Mouse (Mus musculus) heart, postnatal 0 days (tissue): ENCODE measurements at regions not wholly inside any gene's neighbourhood (a gene's known extent, or its start where the extent isn't known, plus 50 kb on each side); places are given as distances from the start of the nearest gene placed in this dataset.

Experiments used
- ATAC-seq: fragments of 200-750 bp; cut with Nextera tagmentation; 2 replicates; pipeline ENCODE4 v1.8.0; 2017; ENCODE audit warnings: low read depth, moderate number of reproducible peaks, moderate library complexity; ENCODE audit not compliant: insufficient read depth
- DNase-seq: peaks from one replicate; pipeline ENCODE4 v3.0.0-alpha.2; 2016; ENCODE audit warnings: low spot score
- H3K27ac ChIP-seq: fragments of 300-500 bp; sonication (generic); 2 replicates; pipeline ENCODE4 v1.5.1; 2014; ENCODE audit warnings: low read depth, mild to moderate bottlenecking
- H3K27me3 ChIP-seq: fragments of 300-500 bp; sonication (generic); 2 replicates; pipeline ENCODE4 v1.6.1; 2014; ENCODE audit warnings: low read length, mixed read lengths; ENCODE audit not compliant: control insufficient read depth, insufficient read depth
- H3K36me3 ChIP-seq: fragments of 300-500 bp; sonication (generic); replicated peaks from 2 replicates; pipeline ENCODE4 v1.6.1; 2014; ENCODE audit warnings: low read length, mixed read lengths; ENCODE audit not compliant: control insufficient read depth, insufficient read depth
- H3K4me1 ChIP-seq: fragments of 300-500 bp; sonication (generic); 2 replicates; pipeline ENCODE4 v1.6.1; 2014; ENCODE audit warnings: antibody characterized with exemption; ENCODE audit not compliant: control insufficient read depth, insufficient read depth
- H3K4me2 ChIP-seq: fragments of 300-500 bp; sonication (generic); 2 replicates; pipeline ENCODE4 v1.6.1; 2014; ENCODE audit warnings: low read depth, mild to moderate bottlenecking, low read length, moderate library complexity
- H3K4me3 ChIP-seq: fragments of 300-500 bp; sonication (generic); 2 replicates; pipeline ENCODE4 v1.5.1; 2014; ENCODE audit warnings: low read depth, low read length
- H3K9ac ChIP-seq: fragments of 300-500 bp; sonication (generic); replicated peaks from 2 replicates; pipeline ENCODE4 v1.6.1; 2014; ENCODE audit warnings: low read depth, low read length, mixed read lengths
- H3K9me3 ChIP-seq: fragments of 300-500 bp; sonication (generic); replicated peaks from 2 replicates; pipeline ENCODE4 v1.6.1; 2016; ENCODE audit warnings: low read length; ENCODE audit not compliant: control insufficient read depth
- CTCF ChIP-seq: IDR thresholded peaks from 2 replicates; pipeline ENCODE4 v1.5.1; 2016; ENCODE audit warnings: antibody characterized with exemption, control low read depth, low read depth
- EP300 ChIP-seq: IDR thresholded peaks from 2 replicates; pipeline ENCODE4 v1.6.1; 2016; ENCODE audit warnings: antibody characterized with exemption, low read depth
- WGBS: fragments of 180-500 bp; shearing (Covaris S2); extraction: QIAGEN DNeasy Blood & Tissue Kit; methylation state at CpG from one replicate; pipeline ENCODE4 v1.1.7; 2014; 5-methylcytosine and 5-hydroxymethylcytosine counted together

- TF ChIP-seq EP300, result no peak
- no peak for TF ChIP-seq CTCF
- Histone ChIP-seq H3K4me1 (no peaks in the 10 kb centered on the region), H3K36me3 (no peaks in the 10 kb centered on the region), H3K27me3 (no peaks in the 10 kb centered on the region), H3K27ac (no peak overlapping the region), H3K9me3 (no peaks in the 10 kb centered on the region), H3K4me3 (no peak overlapping the region), H3K4me2 (no peak overlapping the region), H3K9ac (no peak overlapping the region)
- DNase-seq (no peak), ATAC-seq (no peak)
- WGBS, result 76% methylated on average over 3 of the region's 3 CpGs
Measured at GRCm38 (mm10) chr3:100360019-100360418, 129.1 kb downstream of the Tent5c start.

- Histone ChIP-seq H3K4me3 (peak overlapping the region; percentile 33), H3K27me3 (no peaks in the 10 kb centered on the region), H3K4me2 (peak overlapping the region; percentile 61), H3K4me1 (no peaks in the 10 kb centered on the region), H3K27ac (no peak overlapping the region), H3K9me3 (no peaks in the 10 kb centered on the region), H3K36me3 (no peaks in the 10 kb centered on the region), H3K9ac (no peak overlapping the region; the same call in 1 of the 2 replicates)
- DNase-seq, result peak; percentile 60
- TF ChIP-seq EP300 (no peak), CTCF (peak; percentile 71)
- peak; percentile 55; the same call in 1 of the 2 replicates for ATAC-seq
- 15% methylated on average over 8 of the region's 8 CpGs for WGBS
Measured at GRCm38 (mm10) chr3:100359036-100359435, 130.1 kb downstream of the Tent5c start.

GRCm38 (mm10) chr3:100333478-100333877 lies 155.6 kb downstream of the Tent5c start:
- H3K9ac ChIP-seq, result no peak overlapping the region
- H3K27me3 ChIP-seq, result no peaks in the 10 kb centered on the region
- no peaks in the 10 kb centered on the region for H3K9me3 ChIP-seq
- no peaks in the 10 kb centered on the region for H3K36me3 ChIP-seq
- WGBS, result 66% methylated on average over 2 of the region's 2 CpGs
- H3K27ac ChIP-seq, result no peak overlapping the region
- DNase-seq, result no peak
- no peak for ATAC-seq
- H3K4me1 ChIP-seq, result no peaks in the 10 kb centered on the region
- no peak for TF ChIP-seq EP300
- TF ChIP-seq CTCF, result no peak
- H3K4me3 ChIP-seq, result no peak overlapping the region
- H3K4me2 ChIP-seq, result no peak overlapping the region

GRCm38 (mm10) chr3:100318357-100318756 lies 156.2 kb upstream of the Wdr3 start:
- H3K9ac ChIP-seq, result no peak overlapping the region
- H3K4me2 ChIP-seq, result no peak overlapping the region
- no peaks in the 10 kb centered on the region for H3K36me3 ChIP-seq
- H3K27me3 ChIP-seq, result no peaks in the 10 kb centered on the region
- TF ChIP-seq CTCF, result no peak
- TF ChIP-seq EP300, result no peak
- no peak overlapping the region for H3K4me3 ChIP-seq
- 0 out of 2 replicates have a peak, but pooled peaks cover 3% of the 10 kb centered on the region for H3K9me3 ChIP-seq
- no peak overlapping the region for H3K27ac ChIP-seq
- ATAC-seq (no peak), DNase-seq (no peak)
- no peaks in the 10 kb centered on the region for H3K4me1 ChIP-seq

- no peaks in the 10 kb centered on the region for H3K27me3 ChIP-seq
- H3K9ac ChIP-seq, result no peak overlapping the region
- ATAC-seq, result no peak
- no peaks in the 10 kb centered on the region for H3K4me1 ChIP-seq
- no peaks in the 10 kb centered on the region for H3K36me3 ChIP-seq
- H3K4me2 ChIP-seq, result no peak overlapping the region
- no peak for DNase-seq
- 58% methylated on average over 1 of the region's 1 CpGs for WGBS
- H3K9me3 ChIP-seq, result no peaks in the 10 kb centered on the region
- no peak overlapping the region for H3K27ac ChIP-seq
- TF ChIP-seq EP300 (no peak), CTCF (no peak)
- no peak overlapping the region for H3K4me3 ChIP-seq
Measured at GRCm38 (mm10) chr3:100287818-100288217, 125.6 kb upstream of the Wdr3 start.

GRCm38 (mm10) chr3:100266976-100267375 lies 104.8 kb upstream of the Wdr3 start:
- no peaks in the 10 kb centered on the region for H3K27me3 ChIP-seq
- H3K4me3 ChIP-seq, result no peak overlapping the region
- TF ChIP-seq CTCF (no peak), EP300 (no peak)
- H3K36me3 ChIP-seq, result no peaks in the 10 kb centered on the region
- H3K4me2 ChIP-seq, result no peak overlapping the region
- no peaks in the 10 kb centered on the region for H3K9me3 ChIP-seq
- H3K9ac ChIP-seq, result no peak overlapping the region
- ATAC-seq (no peak), DNase-seq (no peak)
- no peaks in the 10 kb centered on the region for H3K4me1 ChIP-seq
- H3K27ac ChIP-seq, result no peak overlapping the region
